Mouse (Mus musculus) heart, adult 18-20 months (tissue): ENCODE measurements at regions not wholly inside any gene's neighbourhood (a gene's known extent, or its start where the extent isn't known, plus 50 kb on each side); places are given as distances from the start of the nearest gene placed in this dataset.
A peak's percentile ranks its signal among the peaks of the same experiment; 100 is the strongest.

Experiments
- DNase-seq, 2 experiments: peaks; one replicate each; pipeline ENCODE4 v3.0.0; 2021 to 2022; ENCODE audit warnings: mixed read lengths in 1 of 2

- no peak for DNase-seq
Observed at GRCm38 (mm10) chr10:38147421-38147820, 674.2 kb downstream of the Rfpl4b start.

DNA sequence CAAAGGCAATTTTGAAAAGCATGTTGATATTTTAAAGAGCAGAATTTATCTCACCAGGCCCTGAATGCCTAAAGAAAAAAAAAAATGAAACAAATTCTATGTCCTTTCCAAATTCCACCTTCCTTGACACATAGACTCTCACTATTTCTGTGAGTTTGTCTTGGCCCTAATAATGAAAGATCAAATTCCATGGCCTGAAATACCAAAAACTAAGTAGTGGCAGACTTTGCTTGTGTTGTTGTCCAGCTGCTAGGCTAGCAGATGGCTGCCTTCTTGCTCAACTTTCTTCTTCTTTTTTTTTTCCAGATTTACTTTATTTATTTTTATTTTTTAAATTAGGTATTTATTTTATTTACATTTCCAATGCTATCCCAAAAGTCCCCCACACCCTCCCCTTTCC is 682.4 kb downstream of the Rfpl4b start:
- DNase-seq, result no peak

GRCm38 (mm10) chr10:38121911-38122573 is 699.5 kb downstream of the Rfpl4b start:
- peak; percentile 45 to 74 for DNase-seq

- peak in 1 of 2 experiments; percentile 11 for DNase-seq
Observed at GRCm38 (mm10) chr10:38118601-38119000, 703.0 kb downstream of the Rfpl4b start.

GRCm38 (mm10) chr10:38116516-38116915 is 705.1 kb downstream of the Rfpl4b start:
- DNase-seq, result peak; percentile 32 to 41

DNA sequence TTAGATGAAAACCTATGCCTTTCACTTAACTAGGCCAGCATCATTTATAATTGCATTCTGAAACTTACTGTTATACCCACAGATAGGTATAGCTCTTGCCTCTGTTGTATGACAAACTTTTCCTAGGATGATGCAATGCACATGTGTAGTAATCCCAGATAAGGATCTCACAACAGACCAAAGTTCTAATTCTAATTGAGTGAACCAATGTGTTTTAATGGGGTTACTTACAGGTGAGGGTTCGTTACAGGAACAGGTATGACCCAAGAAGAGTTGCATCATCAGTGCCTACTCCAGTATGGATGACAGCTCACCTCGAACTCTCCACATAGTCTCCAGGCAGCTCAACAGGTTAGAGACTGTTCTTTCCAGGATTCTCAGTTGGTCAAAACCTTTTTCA is 707.4 kb downstream of the Rfpl4b start:
- no peak for DNase-seq

DNA sequence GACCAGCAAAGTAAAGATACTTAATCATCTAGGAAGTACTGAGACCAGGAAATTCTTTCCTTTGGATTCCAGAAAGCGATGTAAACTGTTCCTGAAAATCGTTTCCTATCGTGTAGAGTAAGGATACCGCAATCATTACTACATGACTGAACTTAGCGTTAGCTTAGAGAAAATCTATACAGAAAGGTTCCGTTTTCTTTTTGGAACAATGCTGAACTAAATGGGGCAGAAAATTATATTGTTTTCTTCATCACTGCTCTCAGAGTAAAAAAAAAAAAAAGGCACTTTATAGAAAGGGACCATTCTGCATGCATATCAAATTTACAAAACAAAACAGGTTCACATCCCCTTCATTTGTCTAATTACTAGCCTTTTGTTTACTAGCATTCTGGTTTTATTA is 713.0 kb downstream of the Rfpl4b start:
- no peak for DNase-seq

- DNase-seq, result no peak
Observed at GRCm38 (mm10) chr10:38103570-38103969, 718.0 kb downstream of the Rfpl4b start.

- DNase-seq, result no peak
Observed at GRCm38 (mm10) chr10:38078521-38078920, 743.1 kb downstream of the Rfpl4b start.

DNA sequence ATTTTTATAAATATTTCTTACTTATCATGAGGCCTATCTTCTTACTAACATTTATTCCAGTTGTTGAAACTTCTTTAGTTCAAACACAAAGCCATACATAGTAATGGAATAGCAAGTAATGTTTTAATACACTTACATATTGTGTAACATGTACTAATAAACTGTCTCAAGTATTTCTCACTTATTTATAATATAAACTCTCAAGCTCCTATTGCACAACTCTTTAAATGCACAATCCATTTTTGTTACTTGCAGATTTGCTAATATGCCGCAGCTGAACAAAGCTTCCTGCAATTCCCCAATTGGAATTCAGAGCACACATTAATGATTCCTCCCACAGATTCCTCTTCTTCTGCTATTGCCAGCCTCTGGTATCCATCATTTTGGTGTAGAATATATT is 749.2 kb downstream of the Rfpl4b start:
- no peak for DNase-seq

GRCm38 (mm10) chr10:38059050-38059449 is 762.5 kb downstream of the Rfpl4b start:
- no peak for DNase-seq

DNA sequence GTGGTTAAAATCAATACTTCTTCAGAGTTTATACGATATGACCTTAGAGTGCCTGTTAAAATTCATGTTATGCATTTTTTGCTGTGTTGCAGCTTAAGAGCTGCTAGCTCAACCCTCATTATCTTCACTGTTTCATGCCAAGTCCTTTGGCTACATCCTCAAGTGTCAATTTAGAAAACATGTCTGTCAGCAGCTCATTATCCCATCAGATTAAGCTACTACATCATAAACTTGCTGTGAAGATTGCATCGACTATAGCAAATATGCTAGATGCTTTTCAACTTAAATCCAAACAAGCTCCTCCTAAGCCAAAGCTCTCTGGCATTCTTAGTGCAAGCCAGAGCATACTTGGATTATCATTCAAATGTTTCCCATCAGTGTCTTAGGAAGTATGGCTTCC is 811.1 kb downstream of the Rfpl4b start:
- DNase-seq, result no peak

DNA sequence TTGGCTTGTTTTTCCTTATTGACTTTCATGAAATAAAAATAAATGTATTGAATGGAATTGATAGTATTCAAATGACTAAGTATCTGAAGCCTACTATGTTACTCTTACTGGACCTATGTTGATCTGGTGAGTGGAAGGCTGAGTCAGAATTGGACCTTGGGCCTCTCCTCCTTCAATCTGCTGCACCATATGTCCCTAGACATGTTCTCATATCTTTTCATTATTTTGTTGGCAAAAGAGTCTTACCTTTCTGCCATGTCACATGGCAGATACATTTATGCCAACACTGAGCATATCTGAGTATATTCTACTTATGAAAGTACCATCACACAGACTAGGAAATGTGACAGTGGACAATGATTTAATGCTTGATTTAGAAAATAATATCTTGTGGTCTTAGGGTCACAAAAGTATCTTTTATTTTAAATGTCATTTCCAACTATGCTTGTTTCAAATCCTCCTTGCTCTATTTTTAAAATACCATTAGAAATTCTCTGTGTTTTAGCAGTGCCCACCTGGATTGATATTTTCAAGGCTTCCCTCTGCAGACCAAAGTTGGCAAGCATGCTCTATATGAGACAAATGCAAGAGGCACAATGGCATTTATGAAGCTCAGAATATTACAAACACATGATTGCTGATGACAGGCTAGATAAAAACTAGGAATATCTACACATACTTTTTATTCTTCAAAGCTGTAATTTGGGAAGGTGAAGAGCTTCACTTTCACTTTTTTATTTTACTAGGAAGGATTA is 825.7 kb downstream of the Rfpl4b start:
- no peak for DNase-seq

DNA sequence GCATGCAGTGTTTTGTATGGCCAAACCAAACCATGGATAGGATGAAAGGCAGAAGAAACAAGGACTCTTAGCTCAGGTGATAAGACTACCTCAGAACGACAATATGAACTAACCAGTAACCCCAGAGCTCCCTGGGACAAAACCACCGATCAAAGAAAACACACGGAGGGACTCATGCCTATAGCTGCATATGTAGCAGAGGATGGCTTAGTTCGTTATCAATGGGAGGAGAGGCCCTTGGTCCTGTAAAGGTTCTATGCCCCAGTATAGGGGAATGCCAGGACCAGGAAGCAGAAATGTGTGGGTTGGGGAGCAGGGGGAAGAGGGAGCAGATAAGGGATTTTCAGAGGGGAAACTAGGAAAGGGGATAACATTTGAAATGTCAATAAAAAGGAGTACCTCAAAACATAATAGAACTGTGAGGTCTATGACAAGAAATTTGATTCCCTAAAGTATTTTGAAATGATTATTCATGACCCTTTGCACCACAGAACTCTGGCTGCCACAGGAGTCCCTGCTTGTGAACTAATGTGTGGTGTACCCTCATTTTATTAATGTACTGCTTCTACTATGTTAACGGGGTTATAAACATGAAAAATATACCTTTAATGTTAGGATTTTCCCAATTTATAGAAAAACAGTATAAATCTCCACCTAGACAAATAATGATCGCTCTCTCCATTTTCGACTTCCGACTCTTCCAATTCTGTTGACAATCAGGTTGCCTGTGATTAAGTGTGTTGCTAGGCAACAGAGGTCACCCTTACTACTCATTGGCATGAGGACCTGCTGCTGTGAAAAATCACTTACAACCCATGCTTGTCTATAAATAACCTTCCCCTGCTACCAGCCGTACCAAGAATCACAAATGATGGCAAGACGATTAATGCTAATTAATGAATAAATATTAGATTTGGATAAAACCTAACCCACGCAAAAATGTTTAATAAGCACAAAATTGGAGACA is 833.0 kb downstream of the Rfpl4b start:
- DNase-seq, result peak; percentile 25 to 45

- peak in 1 of 2 experiments; percentile 11 for DNase-seq
Observed at GRCm38 (mm10) chr10:37978899-37979539, 840.3 kb upstream of the Marcks start.

DNA sequence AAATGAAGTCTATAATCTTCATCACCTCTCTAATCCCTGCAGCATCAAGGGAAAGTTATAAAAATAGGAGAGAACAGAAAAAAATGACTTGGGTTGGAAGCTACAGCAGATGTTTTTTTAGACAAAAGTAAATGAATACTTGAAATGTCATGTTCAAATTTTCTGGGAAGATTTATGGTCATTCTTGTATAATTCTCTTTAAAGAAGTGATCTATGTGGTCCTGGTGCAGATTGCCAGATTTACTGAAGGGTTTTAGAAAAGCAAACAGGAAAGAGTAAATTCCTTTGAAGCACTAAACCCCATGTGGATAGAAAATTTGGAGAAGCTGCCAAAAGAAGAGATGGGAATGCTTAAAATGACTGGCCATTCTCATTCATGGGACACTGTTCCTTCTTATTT is 821.3 kb upstream of the Marcks start:
- DNase-seq, result peak in 1 of 2 experiments; percentile 1

GRCm38 (mm10) chr10:37914780-37915179 is 776.1 kb upstream of the Marcks start:
- no peak for DNase-seq

- no peak for DNase-seq
Observed at GRCm38 (mm10) chr10:37911669-37912068, 772.9 kb upstream of the Marcks start.

DNA sequence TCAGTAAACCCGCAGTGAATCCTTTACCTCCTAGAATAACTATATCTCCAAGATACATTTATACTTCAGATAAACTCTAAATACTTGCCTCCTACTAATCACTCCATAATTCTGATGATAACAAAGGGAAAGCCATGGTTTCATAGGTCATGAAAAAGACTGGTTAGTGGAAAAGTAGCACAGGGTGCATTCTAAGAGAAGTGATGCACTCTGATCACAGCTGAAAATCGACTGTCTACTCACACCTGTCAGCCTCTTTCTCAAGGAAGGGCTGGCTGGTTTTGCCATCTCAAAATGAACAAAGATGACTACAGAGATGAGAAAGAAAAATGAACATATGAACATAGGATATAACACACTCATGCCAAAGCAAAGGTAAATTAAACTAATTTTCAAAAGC is 769.6 kb upstream of the Marcks start:
- no peak for DNase-seq

GRCm38 (mm10) chr10:37907731-37908130 is 769.0 kb upstream of the Marcks start:
- no peak for DNase-seq

DNA sequence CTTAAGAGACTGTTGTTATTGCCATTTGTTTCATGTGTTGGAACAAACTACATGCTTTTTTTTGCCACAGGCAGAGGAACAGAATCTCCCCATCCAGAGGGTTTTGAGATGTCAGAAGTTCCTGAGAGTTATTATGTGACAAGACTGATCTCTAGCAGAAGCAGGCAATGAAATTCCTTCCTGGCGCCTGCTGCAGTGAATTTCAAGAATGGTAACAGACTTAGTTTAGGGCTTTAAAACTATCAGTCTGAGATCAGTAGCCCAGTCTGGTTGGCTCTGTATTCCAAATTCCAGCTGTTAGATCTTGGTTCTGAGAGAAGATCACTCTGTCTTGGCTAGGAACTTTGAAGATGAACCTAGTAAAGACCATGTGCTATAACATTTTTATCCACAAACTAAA is 749.2 kb upstream of the Marcks start:
- peak in 1 of 2 experiments; percentile 3 for DNase-seq

DNA sequence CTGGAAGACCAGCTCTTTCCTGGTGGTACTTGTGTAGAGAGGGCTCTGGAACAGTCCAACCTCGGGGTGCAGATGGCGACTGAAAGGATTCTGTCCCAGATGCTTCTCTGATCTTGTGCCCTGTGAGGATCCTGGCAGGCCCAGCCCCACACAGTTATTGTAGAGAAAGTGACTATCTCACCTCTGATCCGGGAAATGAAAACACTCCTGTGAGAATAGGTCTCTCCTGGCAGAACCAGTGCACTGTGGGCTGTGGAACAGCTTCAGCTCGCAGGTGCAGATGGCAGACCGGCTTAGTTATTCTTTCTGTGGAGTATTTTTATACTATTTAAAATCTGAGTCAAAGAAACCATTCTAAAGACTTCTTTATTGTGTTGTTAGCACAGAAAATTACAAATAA is 742.1 kb upstream of the Marcks start:
- no peak for DNase-seq
